Mouse (Mus musculus): Measurements from ENCODE around the gene Chchd3. TPM values are rescaled to one million over a fixed set of nuclear protein-coding genes. Genes with fewer than 3 reads are reported as not detected.

The Chchd3 gene
- polyA plus RNA-seq, 1 experiment from 2014 or later, result 130 TPM

DNA sequence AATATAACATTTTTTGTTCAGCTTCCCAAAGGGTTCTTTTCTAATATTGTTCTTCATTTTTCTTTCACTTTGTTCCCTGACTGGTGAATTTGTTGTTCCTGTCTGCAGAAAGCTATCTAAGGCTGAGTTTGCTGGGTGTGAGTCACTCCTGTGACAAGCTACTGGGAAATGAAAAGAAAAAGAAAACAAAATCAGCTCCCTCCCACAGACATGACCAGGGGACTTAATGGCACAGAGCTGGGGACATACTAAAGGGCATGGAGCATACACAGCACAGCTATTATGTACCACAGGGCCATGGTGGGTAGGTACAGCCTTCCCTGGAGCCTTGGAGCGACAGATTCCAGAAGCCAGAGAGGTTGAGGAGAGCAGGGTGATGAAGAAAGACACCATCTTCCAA lies 63.5 kb downstream of the Chchd3 start:
- 92% methylated on average over 1 of the region's 1 CpGs for WGBS
- ATAC-seq (replicated peaks; ENCODE audit: insufficient number of reproducible peaks, low FRiP score, low TSS enrichment, low read depth), result no peak
- H3K4me1 ChIP-seq (ENCODE audit: control insufficient read depth, insufficient read depth, low read length), result no peaks in the 10 kb centered on the region
- no peaks in the 10 kb centered on the region for H3K36me3 ChIP-seq (replicated peaks; ENCODE audit: control insufficient read depth, insufficient read depth, low read depth, low read length)
- H3K9ac ChIP-seq (replicated peaks; ENCODE audit: low read length), result no peak overlapping the region
- H3K9me3 ChIP-seq (replicated peaks; ENCODE audit: control insufficient read depth, low read length), result no peaks in the 10 kb centered on the region
- H3K4me3 ChIP-seq (ENCODE audit: low read depth, low read length), result no peak overlapping the region
- H3K27ac ChIP-seq (replicated peaks; ENCODE audit: low read depth, low read length), result no peak overlapping the region
- DNase-seq (ENCODE audit: low spot score), result no peak
- H3K4me2 ChIP-seq (ENCODE audit: low read depth, low read length), result no peak overlapping the region
- no peaks in the 10 kb centered on the region for H3K27me3 ChIP-seq (ENCODE audit: control insufficient read depth, insufficient read depth, low read length)

GRCm38 (mm10) chr6:32993847-32994246 lies 66.2 kb downstream of the Chchd3 start:
- ATAC-seq (replicated peaks; ENCODE audit: insufficient number of reproducible peaks, low FRiP score, low TSS enrichment, low read depth), result no peak
- DNase-seq (ENCODE audit: low spot score), result no peak
- no peak overlapping the region for H3K9ac ChIP-seq (replicated peaks; ENCODE audit: low read length)
- no peaks in the 10 kb centered on the region for H3K4me1 ChIP-seq (ENCODE audit: control insufficient read depth, insufficient read depth, low read length)
- WGBS, result 94% methylated on average over 1 of the region's 1 CpGs
- H3K27ac ChIP-seq (replicated peaks; ENCODE audit: low read depth, low read length), result no peak overlapping the region
- H3K36me3 ChIP-seq (replicated peaks; ENCODE audit: control insufficient read depth, insufficient read depth, low read depth, low read length), result no peaks in the 10 kb centered on the region
- no peak overlapping the region for H3K4me2 ChIP-seq (ENCODE audit: low read depth, low read length)
- no peaks in the 10 kb centered on the region for H3K9me3 ChIP-seq (replicated peaks; ENCODE audit: control insufficient read depth, low read length)
- no peaks in the 10 kb centered on the region for H3K27me3 ChIP-seq (ENCODE audit: control insufficient read depth, insufficient read depth, low read length)
- H3K4me3 ChIP-seq (ENCODE audit: low read depth, low read length), result no peak overlapping the region

DNA sequence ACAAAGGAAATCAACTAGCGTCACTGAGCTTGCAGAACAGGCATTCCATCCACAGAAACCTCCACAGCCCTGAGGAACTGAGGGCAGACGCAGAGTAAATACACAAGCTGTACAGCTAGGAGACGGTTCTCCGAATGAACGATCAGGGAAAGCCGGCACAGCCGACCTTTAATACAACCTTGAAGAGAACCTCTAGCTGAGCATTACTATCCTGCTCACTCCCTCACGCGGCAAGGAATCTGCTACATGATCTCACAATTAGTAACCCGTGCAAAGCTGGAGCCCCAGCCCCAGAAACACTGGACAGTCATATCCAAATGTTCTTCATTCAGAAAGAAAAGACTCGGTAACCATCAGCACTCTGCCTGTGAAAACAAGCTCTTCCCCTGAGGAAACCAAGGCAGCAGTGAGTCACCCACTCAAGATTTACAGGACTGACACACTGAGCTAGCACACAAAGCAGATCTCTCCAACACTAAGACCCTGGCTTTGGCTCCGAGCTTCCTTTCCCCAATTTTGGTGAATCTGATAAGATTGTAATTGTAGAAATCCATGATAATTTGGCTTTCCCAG lies 69.9 kb downstream of the Chchd3 start:
- Histone ChIP-seq H3K27ac (replicated peaks; ENCODE audit: low read depth, low read length) (no peak overlapping the region), H3K4me2 (ENCODE audit: low read depth, low read length) (no peak overlapping the region), H3K27me3 (ENCODE audit: control insufficient read depth, insufficient read depth, low read length) (no peaks in the 10 kb centered on the region), H3K9ac (replicated peaks; ENCODE audit: low read length) (no peak overlapping the region), H3K36me3 (replicated peaks; ENCODE audit: control insufficient read depth, insufficient read depth, low read depth, low read length) (no peaks in the 10 kb centered on the region), H3K9me3 (replicated peaks; ENCODE audit: control insufficient read depth, low read length) (no peaks in the 10 kb centered on the region), H3K4me1 (ENCODE audit: control insufficient read depth, insufficient read depth, low read length) (no peaks in the 10 kb centered on the region), H3K4me3 (ENCODE audit: low read depth, low read length) (no peak overlapping the region)
- ATAC-seq (replicated peaks; ENCODE audit: insufficient number of reproducible peaks, low FRiP score, low TSS enrichment, low read depth) (no peak), DNase-seq (ENCODE audit: low spot score) (no peak)
- WGBS, result 70% methylated on average over 12 of the region's 12 CpGs

DNA sequence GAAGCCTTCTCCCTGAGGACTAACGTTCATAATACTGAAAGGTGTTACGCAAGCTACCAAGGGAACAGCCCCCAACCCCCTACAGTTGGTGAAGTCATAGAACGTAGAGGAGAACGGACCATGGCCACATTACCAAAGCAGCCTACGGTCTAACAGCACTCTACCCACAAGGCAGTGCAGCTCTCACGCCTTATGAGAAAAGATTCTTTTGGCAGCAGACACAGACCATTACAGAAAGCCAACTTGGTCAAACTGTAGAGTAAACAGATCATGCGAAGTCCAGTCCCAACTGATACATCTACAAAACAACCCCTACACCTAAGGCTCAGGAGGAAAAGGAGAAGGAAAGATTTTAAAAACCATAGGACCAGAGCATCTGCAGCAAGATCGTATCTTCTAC lies 71.5 kb downstream of the Chchd3 start:
- H3K4me2 ChIP-seq (ENCODE audit: low read depth, low read length), result no peak overlapping the region
- H3K27me3 ChIP-seq (ENCODE audit: control insufficient read depth, insufficient read depth, low read length), result no peaks in the 10 kb centered on the region
- no peak for ATAC-seq (replicated peaks; ENCODE audit: insufficient number of reproducible peaks, low FRiP score, low TSS enrichment, low read depth)
- no peak for DNase-seq (ENCODE audit: low spot score)
- H3K4me1 ChIP-seq (ENCODE audit: control insufficient read depth, insufficient read depth, low read length), result no peaks in the 10 kb centered on the region
- H3K27ac ChIP-seq (replicated peaks; ENCODE audit: low read depth, low read length), result no peak overlapping the region
- no peaks in the 10 kb centered on the region for H3K9me3 ChIP-seq (replicated peaks; ENCODE audit: control insufficient read depth, low read length)
- no peak overlapping the region for H3K4me3 ChIP-seq (ENCODE audit: low read depth, low read length)
- 93% methylated on average over 8 of the region's 8 CpGs for WGBS
- H3K36me3 ChIP-seq (replicated peaks; ENCODE audit: control insufficient read depth, insufficient read depth, low read depth, low read length), result no peaks in the 10 kb centered on the region
- no peak overlapping the region for H3K9ac ChIP-seq (replicated peaks; ENCODE audit: low read length)

- DNase-seq (ENCODE audit: low spot score) (no peak), ATAC-seq (replicated peaks; ENCODE audit: insufficient number of reproducible peaks, low FRiP score, low TSS enrichment, low read depth) (no peak)
- H3K9ac ChIP-seq (replicated peaks; ENCODE audit: low read length), result no peak overlapping the region
- WGBS, result 85% methylated on average over 5 of the region's 5 CpGs
- no peaks in the 10 kb centered on the region for H3K9me3 ChIP-seq (replicated peaks; ENCODE audit: control insufficient read depth, low read length)
- H3K27ac ChIP-seq (replicated peaks; ENCODE audit: low read depth, low read length), result no peak overlapping the region
- H3K4me3 ChIP-seq (ENCODE audit: low read depth, low read length), result no peak overlapping the region
- H3K36me3 ChIP-seq (replicated peaks; ENCODE audit: control insufficient read depth, insufficient read depth, low read depth, low read length), result no peaks in the 10 kb centered on the region
- H3K27me3 ChIP-seq (ENCODE audit: control insufficient read depth, insufficient read depth, low read length), result no peaks in the 10 kb centered on the region
- H3K4me1 ChIP-seq (ENCODE audit: control insufficient read depth, insufficient read depth, low read length), result no peaks in the 10 kb centered on the region
- no peak overlapping the region for H3K4me2 ChIP-seq (ENCODE audit: low read depth, low read length)
These were observed 76.2 kb downstream of the Chchd3 start for GRCm38 (mm10) chr6:32983876-32984275.

DNA sequence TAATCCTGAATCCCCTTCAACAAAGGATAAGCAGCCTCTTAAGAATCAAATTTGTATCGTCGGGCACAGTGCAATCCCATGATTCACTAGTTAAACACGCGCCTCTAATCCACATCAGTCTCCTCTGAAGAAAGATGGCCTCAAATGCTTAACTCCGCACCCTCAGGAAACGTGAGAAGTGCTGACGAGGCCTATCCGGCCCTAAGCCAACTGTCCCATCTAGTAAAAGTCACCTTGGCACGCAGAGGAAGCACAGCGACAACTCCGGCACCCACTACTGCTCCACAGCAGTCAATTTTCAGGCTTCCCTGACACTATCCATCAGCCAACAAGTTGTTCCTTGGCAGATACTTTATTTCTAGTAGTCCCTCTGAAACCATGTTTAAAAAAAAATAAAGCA lies 78.8 kb downstream of the Chchd3 start:
- H3K9me3 ChIP-seq (replicated peaks; ENCODE audit: control insufficient read depth, low read length), result no peaks in the 10 kb centered on the region
- no peaks in the 10 kb centered on the region for H3K36me3 ChIP-seq (replicated peaks; ENCODE audit: control insufficient read depth, insufficient read depth, low read depth, low read length)
- H3K9ac ChIP-seq (replicated peaks; ENCODE audit: low read length), result no peak overlapping the region
- 82% methylated on average over 11 of the region's 11 CpGs for WGBS
- H3K27me3 ChIP-seq (ENCODE audit: control insufficient read depth, insufficient read depth, low read length), result no peaks in the 10 kb centered on the region
- H3K4me1 ChIP-seq (ENCODE audit: control insufficient read depth, insufficient read depth, low read length), result no peaks in the 10 kb centered on the region
- no peak overlapping the region for H3K27ac ChIP-seq (replicated peaks; ENCODE audit: low read depth, low read length)
- H3K4me3 ChIP-seq (ENCODE audit: low read depth, low read length), result no peak overlapping the region
- ATAC-seq (replicated peaks; ENCODE audit: insufficient number of reproducible peaks, low FRiP score, low TSS enrichment, low read depth) (no peak), DNase-seq (ENCODE audit: low spot score) (no peak)
- H3K4me2 ChIP-seq (ENCODE audit: low read depth, low read length), result no peak overlapping the region

DNA sequence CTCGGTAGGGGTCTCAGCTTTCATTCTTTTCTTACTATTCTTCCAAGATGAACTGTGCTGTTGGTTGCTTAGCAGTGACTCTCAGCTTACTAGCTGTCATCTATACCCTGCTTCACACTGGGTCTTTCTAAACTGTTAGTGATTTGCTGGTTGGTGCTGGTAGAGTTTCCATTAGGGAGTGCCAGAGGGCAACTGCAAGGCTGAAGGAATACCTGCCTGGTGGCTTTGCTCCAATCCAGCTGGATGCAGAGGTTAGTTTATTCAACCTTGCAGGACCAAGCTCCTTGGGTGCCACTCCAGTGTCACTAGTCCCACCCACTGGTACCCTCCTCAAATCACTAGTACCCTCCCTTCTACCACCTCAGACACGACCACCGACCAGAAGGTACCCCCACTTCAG lies 81.2 kb downstream of the Chchd3 start:
- WGBS, result 99% methylated on average over 3 of the region's 3 CpGs
- no peaks in the 10 kb centered on the region for H3K27me3 ChIP-seq (ENCODE audit: control insufficient read depth, insufficient read depth, low read length)
- no peak overlapping the region for H3K4me3 ChIP-seq (ENCODE audit: low read depth, low read length)
- no peak for DNase-seq (ENCODE audit: low spot score)
- no peak overlapping the region for H3K4me2 ChIP-seq (ENCODE audit: low read depth, low read length)
- no peak overlapping the region for H3K27ac ChIP-seq (replicated peaks; ENCODE audit: low read depth, low read length)
- no peaks in the 10 kb centered on the region for H3K36me3 ChIP-seq (replicated peaks; ENCODE audit: control insufficient read depth, insufficient read depth, low read depth, low read length)
- no peaks in the 10 kb centered on the region for H3K9me3 ChIP-seq (replicated peaks; ENCODE audit: control insufficient read depth, low read length)
- no peaks in the 10 kb centered on the region for H3K4me1 ChIP-seq (ENCODE audit: control insufficient read depth, insufficient read depth, low read length)
- no peak for ATAC-seq (replicated peaks; ENCODE audit: insufficient number of reproducible peaks, low FRiP score, low TSS enrichment, low read depth)
- no peak overlapping the region for H3K9ac ChIP-seq (replicated peaks; ENCODE audit: low read length)

- Histone ChIP-seq H3K27ac (replicated peaks; ENCODE audit: low read depth, low read length) (no peak overlapping the region), H3K4me2 (ENCODE audit: low read depth, low read length) (no peak overlapping the region), H3K4me3 (ENCODE audit: low read depth, low read length) (no peak overlapping the region), H3K9ac (replicated peaks; ENCODE audit: low read length) (no peak overlapping the region), H3K36me3 (replicated peaks; ENCODE audit: control insufficient read depth, insufficient read depth, low read depth, low read length) (no peaks in the 10 kb centered on the region), H3K4me1 (ENCODE audit: control insufficient read depth, insufficient read depth, low read length) (no peaks in the 10 kb centered on the region), H3K9me3 (replicated peaks; ENCODE audit: control insufficient read depth, low read length) (no peaks in the 10 kb centered on the region), H3K27me3 (ENCODE audit: control insufficient read depth, insufficient read depth, low read length) (no peaks in the 10 kb centered on the region)
- ATAC-seq (replicated peaks; ENCODE audit: insufficient number of reproducible peaks, low FRiP score, low TSS enrichment, low read depth) (no peak), DNase-seq (ENCODE audit: low spot score) (no peak)
These were observed 88.1 kb downstream of the Chchd3 start for GRCm38 (mm10) chr6:32971926-32972325.
